Mouse (Mus musculus) c-Kit-positive CD71-positive TER-119-negative erythroid progenitor cells, embryonic 14.5 days (primary cell): ENCODE data around the gene Cilp.
"Not testable (repeated sequence)": the region's sequence is repeated elsewhere in the genome, so short reads cannot be mapped to it uniquely, and the experiment has no call there.

Experiments
- DNase-seq: peaks from one replicate; pipeline ENCODE4 v3.0.0-alpha.2; 2013; ENCODE audit warnings: low read depth

Cilp gene

GRCm38 (mm10) chr9:65264959-65265358 is at the start of gene Cilp:
Cilp (plus strand) TSS chr9:65265180.
- DNase-seq = no peak

DNA sequence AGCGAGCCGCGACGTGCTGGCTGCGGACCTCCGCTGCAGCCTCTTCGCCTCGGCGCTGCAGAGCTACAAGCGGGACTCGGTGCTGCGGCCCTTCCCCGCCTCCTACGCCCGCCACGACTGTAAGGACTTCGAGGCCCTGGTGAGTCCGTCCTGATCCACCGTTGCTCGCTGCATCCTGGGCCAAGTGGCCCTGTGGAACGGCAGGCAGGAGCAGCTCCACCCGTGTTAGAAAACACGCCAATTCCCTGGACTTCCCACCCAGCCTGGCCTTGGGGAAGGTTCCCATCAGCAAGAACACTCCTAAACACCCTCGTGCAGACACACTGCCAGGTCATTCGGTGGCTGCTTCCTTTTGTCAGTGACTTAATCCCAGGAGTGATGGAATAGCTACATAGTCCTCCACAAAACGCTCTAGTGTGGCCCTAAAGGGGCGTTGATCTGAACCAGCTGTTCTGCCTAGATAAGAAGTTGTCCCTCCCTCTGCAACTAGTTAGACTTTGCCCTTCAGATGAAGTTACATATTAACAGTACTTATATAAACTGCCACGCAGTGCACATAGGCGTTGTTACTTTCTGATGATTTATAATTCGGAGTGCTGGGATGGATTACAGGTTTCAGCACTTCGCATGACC is 49.4 kb upstream of the Cilp start:
- DNase-seq = peak; percentile 82

DNA sequence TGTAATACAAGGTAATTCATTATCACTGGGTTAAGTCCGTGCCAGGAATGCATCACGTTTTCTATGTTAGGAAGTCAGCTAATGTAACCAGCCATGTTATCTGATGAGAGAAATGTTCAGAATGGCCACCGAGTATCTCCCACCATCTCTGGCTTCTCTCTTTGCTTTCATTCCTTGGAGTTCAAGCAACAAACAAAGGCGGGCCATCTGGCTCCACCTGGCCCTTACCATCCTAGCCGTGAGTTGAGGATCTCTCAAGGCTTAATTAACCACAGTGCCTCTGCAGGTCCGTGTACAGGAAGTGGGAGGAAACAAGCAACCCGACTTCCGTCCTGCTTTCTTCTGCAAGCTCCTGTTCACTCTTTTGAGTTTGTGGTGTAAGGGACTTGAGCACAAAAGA is 48.0 kb upstream of the Cilp start:
- DNase-seq = peak; percentile 47

GRCm38 (mm10) chr9:65217661-65218060 is 47.3 kb upstream of the Cilp start:
- DNase-seq = peak; percentile 47

DNA sequence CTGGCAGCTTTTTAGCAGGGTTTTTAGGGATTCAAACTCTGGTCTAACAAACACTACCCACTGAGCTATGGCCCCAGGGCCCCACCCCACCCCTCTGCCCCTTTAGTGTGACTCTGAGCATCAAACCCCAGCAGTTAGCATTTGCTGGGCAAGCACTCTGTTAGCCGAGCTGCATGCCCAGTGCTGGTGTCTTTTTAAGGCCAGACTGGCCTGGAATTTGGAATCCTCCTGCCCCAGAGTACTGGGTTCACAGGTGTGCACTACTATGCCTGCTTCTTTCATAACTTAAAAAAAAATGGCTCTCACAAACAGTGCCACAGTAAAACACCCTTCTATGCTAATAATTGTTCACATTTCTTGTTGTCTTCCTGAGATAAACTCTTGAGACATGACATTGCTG is 46.1 kb upstream of the Cilp start:
- no peak for DNase-seq

GRCm38 (mm10) chr9:65220398-65220797 is 44.6 kb upstream of the Cilp start:
- not testable (repeated sequence) for DNase-seq

DNA sequence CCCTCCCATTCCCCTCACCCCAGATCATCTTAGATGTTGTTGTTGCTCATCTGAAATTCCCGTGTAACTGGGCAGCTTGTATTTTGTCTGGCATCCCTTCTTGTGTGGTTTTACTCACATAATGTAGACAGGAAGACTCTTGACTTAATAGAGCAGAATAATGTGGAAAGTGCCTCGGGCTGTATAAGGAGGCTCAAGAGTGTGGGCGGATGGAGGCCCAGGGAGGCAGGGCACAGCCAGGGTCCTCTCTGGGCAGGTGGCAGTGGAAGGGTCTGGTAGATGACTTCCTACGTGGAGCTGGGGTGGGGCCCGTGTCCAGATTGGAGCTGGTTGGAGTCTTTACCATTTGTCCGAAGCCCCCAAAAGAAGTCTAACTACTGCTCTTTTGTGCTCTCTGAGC is 41.1 kb upstream of the Cilp start:
- DNase-seq = no peak

DNA sequence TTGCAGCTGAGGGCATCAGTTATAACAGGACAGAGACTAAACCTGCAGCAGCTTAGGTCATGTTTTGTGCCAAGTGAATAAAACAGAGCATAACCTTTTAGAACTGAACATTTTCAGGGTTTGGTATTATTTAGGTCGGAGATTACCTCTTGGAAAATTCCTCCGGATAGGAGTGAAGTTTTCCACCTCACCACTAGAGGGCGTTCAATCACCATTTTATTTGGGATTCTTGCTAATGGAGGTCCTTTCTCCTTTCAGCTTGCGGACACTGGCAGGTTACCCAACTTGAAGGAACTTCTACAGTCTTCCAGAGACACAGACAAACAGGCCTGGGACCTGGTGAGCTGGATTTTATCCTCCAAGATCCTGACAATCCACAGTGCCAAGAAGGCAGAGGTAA is 39.2 kb upstream of the Cilp start:
- peak; percentile 29 for DNase-seq

DNA sequence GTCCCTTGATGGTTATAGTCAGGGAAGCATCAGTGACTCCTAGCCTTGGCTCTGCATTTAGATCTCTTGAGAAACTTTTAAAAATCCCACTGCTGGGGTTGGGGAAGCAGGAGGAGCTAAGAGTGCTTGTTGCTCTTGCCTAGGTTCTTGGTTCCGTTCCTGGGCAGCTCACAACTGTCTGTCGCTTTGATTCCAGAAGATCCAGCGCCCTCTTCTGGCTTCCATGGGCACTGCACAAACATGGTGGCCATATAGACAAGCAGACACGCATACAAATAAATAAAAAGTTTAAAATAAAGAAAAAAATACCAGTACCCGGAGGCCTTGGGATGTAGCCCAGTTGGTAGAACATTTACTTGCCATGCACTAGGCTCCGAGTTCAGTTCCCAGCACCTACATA is 34.7 kb upstream of the Cilp start:
- no peak for DNase-seq

- DNase-seq = no peak
Measured at GRCm38 (mm10) chr9:65231284-65231683, 33.7 kb upstream of the Cilp start.

- DNase-seq = no peak
Measured at GRCm38 (mm10) chr9:65233243-65233985, 31.6 kb upstream of the Cilp start.

DNA sequence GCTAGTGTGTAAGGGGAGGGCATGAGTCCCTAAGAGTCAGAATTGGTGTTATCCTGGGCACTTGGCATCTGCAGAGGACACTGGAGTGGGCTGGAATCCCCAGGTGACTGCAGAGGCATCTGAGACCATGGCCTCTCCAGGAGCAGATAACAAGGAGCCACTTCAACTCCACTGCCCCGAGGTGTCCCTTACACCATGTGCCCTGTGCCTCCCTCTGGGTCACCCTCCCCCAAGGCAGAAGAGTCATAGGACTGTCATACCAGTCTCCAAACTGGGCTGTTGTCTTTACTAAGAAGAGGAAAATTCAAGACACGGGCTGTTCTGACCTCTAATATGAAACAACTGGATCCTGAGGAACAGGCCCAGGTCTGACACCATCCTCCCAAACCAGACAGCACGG is 30.2 kb upstream of the Cilp start:
- DNase-seq = no peak

GRCm38 (mm10) chr9:65235601-65236000 is 29.4 kb upstream of the Cilp start:
- DNase-seq = no peak

DNA sequence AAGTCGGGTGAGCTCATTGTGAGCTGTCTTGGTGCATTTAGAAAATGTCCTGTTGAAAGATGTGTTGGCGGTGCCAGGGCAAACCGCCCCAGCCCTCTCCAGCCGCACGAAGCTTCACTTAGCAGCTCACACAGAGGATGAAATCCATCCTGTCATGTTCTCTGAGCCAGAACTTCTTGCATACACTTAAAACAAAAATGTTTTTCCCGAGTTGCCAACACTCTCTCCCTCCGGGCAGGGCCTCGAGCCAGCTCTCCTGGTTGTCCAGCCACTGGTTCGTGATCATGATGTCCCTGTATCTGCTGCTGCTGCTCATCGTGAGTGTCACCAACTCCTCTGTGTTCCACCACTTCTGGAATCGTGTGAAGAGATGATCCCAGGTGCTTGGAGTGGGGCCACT is 27.4 kb upstream of the Cilp start:
- no peak for DNase-seq

DNA sequence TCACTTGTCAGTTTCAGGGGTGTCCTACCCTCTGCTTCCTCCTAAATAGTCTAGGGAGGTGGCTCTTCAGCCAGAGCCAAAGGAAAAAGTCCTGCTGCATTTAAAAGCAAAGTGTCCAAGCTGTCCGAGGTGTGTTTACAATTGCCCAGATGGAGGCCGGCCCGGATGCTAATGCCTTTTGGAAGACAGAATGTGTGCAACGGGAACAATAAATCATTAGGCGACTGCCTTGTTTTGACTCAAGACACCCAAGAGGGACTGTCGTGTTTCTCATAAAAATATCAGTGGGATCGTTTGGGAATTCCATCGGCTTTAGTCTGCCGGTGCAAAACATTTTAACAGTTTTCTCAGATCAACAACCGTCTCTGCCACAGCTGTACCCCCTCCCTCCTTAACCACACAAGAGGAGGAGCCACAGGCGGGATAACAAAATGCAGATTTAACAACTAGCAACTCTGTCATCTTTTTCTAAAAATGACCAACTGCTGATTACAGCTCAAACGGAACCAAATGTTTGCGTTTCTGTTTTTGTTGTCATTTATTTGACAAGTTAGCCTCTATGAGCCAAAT is 26.7 kb upstream of the Cilp start:
- no peak for DNase-seq

- no peak for DNase-seq
Measured at GRCm38 (mm10) chr9:65239176-65239575, 25.8 kb upstream of the Cilp start.

- DNase-seq = no peak
Measured at GRCm38 (mm10) chr9:65239731-65240130, 25.2 kb upstream of the Cilp start.

GRCm38 (mm10) chr9:65240587-65240986 is 24.4 kb upstream of the Cilp start:
- no peak for DNase-seq

DNA sequence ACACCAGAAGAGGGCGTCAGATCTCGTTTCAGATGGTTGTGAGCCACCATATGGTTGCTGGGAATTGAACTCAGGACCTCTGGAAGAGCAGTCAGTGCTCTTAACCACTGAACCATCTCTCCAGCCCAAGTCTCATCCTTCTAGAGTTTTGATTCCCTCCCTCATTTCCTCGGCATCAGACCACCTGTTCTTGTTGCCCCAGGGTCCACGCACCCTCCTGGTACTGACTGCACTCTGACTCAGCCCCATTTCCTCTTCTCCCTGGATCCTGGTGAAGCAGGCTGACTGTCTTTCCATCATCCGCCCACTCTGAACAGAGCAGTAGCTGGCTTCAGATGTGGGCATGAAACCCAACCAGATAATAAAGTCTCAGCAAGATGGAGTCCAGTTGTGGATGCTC is 23.0 kb upstream of the Cilp start:
- DNase-seq = no peak

GRCm38 (mm10) chr9:65243249-65243648 is 21.7 kb upstream of the Cilp start:
- DNase-seq = no peak

- no peak for DNase-seq
Measured at GRCm38 (mm10) chr9:65244036-65244806, 20.8 kb upstream of the Cilp start.

GRCm38 (mm10) chr9:65247502-65248376 is 17.2 kb upstream of the Cilp start:
- no peak for DNase-seq
